In the genomic region with DNA sequence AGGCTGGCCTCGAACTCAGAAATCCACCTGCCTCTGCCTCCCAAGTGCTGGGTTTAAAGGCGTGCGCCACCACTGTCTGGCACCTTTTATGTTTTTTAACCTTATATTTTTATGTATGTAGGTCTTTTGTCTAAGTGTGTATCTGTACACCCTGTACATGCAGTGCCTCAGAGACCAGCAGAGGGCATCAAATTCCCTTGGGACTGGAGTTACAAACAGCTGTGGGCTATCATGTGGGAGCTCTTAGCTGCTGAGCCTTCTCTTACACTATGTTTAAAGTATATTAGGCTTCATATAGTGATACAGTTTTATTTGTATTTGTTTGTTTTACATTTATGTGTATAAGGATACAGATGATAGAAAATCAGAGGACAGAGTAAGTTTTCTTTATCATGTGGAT, we compare ENCODE assay signal across 8 mouse cellular contexts. TPM values are rescaled to one million over a fixed set of nuclear protein-coding genes. Genes with fewer than 3 reads are reported as not detected.
A peak's percentile ranks its signal among the peaks of the same experiment; 100 is the strongest.
DNase-seq lines count a peak whose midpoint lies in the region; ATAC-seq and TF ChIP-seq lines count a peak whose summit lies in the region.

No protein-coding gene starts in this region.

- peak; percentile 70 for ATAC-seq in forebrain, postnatal 0 days
- no peak for ATAC-seq in forebrain, embryonic 16.5 days
- no peak for ATAC-seq in midbrain, postnatal 0 days (ENCODE audit: low FRiP score)
- no peak for ATAC-seq in midbrain, embryonic 15.5 days (replicated peaks)
- no peak for ATAC-seq in stomach, embryonic 15.5 days (ENCODE audit: insufficient read depth, low FRiP score, low read depth)

- H3K4me1 ChIP-seq in forebrain, postnatal 0 days (ENCODE audit: insufficient read depth): no peaks in the 10 kb centered on the region
- H3K4me1 ChIP-seq in forebrain, embryonic 16.5 days (replicated peaks; ENCODE audit: control insufficient read depth, insufficient read depth, low read length): no peaks in the 10 kb centered on the region
- no peaks in the 10 kb centered on the region for H3K4me1 ChIP-seq in midbrain, postnatal 0 days (ENCODE audit: insufficient read depth, low read length)
- H3K4me1 ChIP-seq in midbrain, embryonic 15.5 days: no peaks in the 10 kb centered on the region
- no peaks in the 10 kb centered on the region for H3K4me1 ChIP-seq in stomach, embryonic 15.5 days

- peak; percentile 51 for TF ChIP-seq CTCF in forebrain, postnatal 0 days (IDR thresholded peaks at IDR 0.05; ENCODE audit: low read depth)
- peak; percentile 62 for TF ChIP-seq CTCF in midbrain, postnatal 0 days (IDR thresholded peaks at IDR 0.05)

- intact Hi-C loops in gastrocnemius, postnatal 14 days (cut with DNase I; ENCODE audit: low total_unique reads): no loop called here

- peaks cover 70% of the 10 kb centered on the region for H3K36me3 ChIP-seq in forebrain, postnatal 0 days (ENCODE audit: insufficient read depth)
- peaks cover 30% of the 10 kb centered on the region for H3K36me3 ChIP-seq in forebrain, embryonic 16.5 days (ENCODE audit: control insufficient read depth, insufficient read depth)
- H3K36me3 ChIP-seq in midbrain, postnatal 0 days (ENCODE audit: insufficient read depth, low read length): peaks cover 43% of the 10 kb centered on the region
- H3K36me3 ChIP-seq in midbrain, embryonic 15.5 days (replicated peaks): peaks cover 40% of the 10 kb centered on the region
- H3K36me3 ChIP-seq in stomach, embryonic 15.5 days: peaks cover 15% of the 10 kb centered on the region

- H3K27me3 ChIP-seq in forebrain, postnatal 0 days (ENCODE audit: insufficient read depth, low read length): no peaks in the 10 kb centered on the region
- H3K27me3 ChIP-seq in forebrain, embryonic 16.5 days (replicated peaks; ENCODE audit: control insufficient read depth, insufficient read depth, low read length): no peaks in the 10 kb centered on the region
- no peaks in the 10 kb centered on the region for H3K27me3 ChIP-seq in midbrain, postnatal 0 days (ENCODE audit: insufficient read depth, low read length)
- no peaks in the 10 kb centered on the region for H3K27me3 ChIP-seq in midbrain, embryonic 15.5 days (replicated peaks)
- no peaks in the 10 kb centered on the region for H3K27me3 ChIP-seq in stomach, embryonic 15.5 days (replicated peaks)

- no peak overlapping the region for H3K9ac ChIP-seq in forebrain, postnatal 0 days
- H3K9ac ChIP-seq in forebrain, embryonic 16.5 days (replicated peaks; ENCODE audit: low read depth, low read length): no peak overlapping the region
- no peak overlapping the region for H3K9ac ChIP-seq in midbrain, postnatal 0 days (replicated peaks; ENCODE audit: low read length, poor library complexity, severe bottlenecking)
- H3K9ac ChIP-seq in midbrain, embryonic 15.5 days: no peak overlapping the region
- no peak overlapping the region for H3K9ac ChIP-seq in stomach, embryonic 15.5 days

- DNase-seq in forebrain, postnatal 0 days: no peak
- DNase-seq in midbrain, postnatal 0 days (ENCODE audit: low spot score): peak; percentile 54
- peak; percentile 23 for DNase-seq in forelimb bud, embryonic 11.5 days (ENCODE audit: low read depth, low spot score)
- no peak for DNase-seq in left cerebral cortex, adult 8-10 months (ENCODE audit: low spot score in 2 of 2)
- DNase-seq in gastrocnemius, postnatal 14 days: no peak

- H3K27ac ChIP-seq in forebrain, postnatal 0 days (ENCODE audit: low read depth, low read length): no peak overlapping the region
- H3K27ac ChIP-seq in forebrain, embryonic 16.5 days (ENCODE audit: low read length): no peak overlapping the region
- H3K27ac ChIP-seq in midbrain, postnatal 0 days (ENCODE audit: low read depth, low read length): no peak overlapping the region
- H3K27ac ChIP-seq in midbrain, embryonic 15.5 days: no peak overlapping the region
- peak overlapping the region; percentile 74; the same call in 1 of the 2 replicates for H3K27ac ChIP-seq in stomach, embryonic 15.5 days

- 94% methylated on average over 3 of the region's 3 CpGs for WGBS in forebrain, postnatal 0 days
- 96% methylated on average over 3 of the region's 3 CpGs for WGBS in forebrain, embryonic 16.5 days
- WGBS in midbrain, postnatal 0 days: 94% methylated on average over 3 of the region's 3 CpGs
- 96% methylated on average over 3 of the region's 3 CpGs for WGBS in midbrain, embryonic 15.5 days
- 94% methylated on average over 3 of the region's 3 CpGs for WGBS in stomach, embryonic 15.5 days

- no peak overlapping the region for H3K4me2 ChIP-seq in forebrain, postnatal 0 days (ENCODE audit: low read depth)
- no peak overlapping the region for H3K4me2 ChIP-seq in forebrain, embryonic 16.5 days (ENCODE audit: low read length)
- no peak overlapping the region for H3K4me2 ChIP-seq in midbrain, postnatal 0 days (ENCODE audit: low read depth, low read length, poor library complexity, severe bottlenecking)
- no peak overlapping the region for H3K4me2 ChIP-seq in midbrain, embryonic 15.5 days
- no peak overlapping the region for H3K4me2 ChIP-seq in stomach, embryonic 15.5 days

- no peak overlapping the region for H3K4me3 ChIP-seq in forebrain, postnatal 0 days (ENCODE audit: low read depth, low read length)
- no peak overlapping the region for H3K4me3 ChIP-seq in forebrain, embryonic 16.5 days (replicated peaks; ENCODE audit: low read length)
- H3K4me3 ChIP-seq in midbrain, postnatal 0 days (ENCODE audit: low read depth, low read length): no peak overlapping the region
- H3K4me3 ChIP-seq in midbrain, embryonic 15.5 days: no peak overlapping the region
- no peak overlapping the region for H3K4me3 ChIP-seq in stomach, embryonic 15.5 days (replicated peaks)

- H3K9me3 ChIP-seq in forebrain, postnatal 0 days (ENCODE audit: low read length): no peaks in the 10 kb centered on the region
- H3K9me3 ChIP-seq in forebrain, embryonic 16.5 days (ENCODE audit: control insufficient read depth, low read length): no peaks in the 10 kb centered on the region
- H3K9me3 ChIP-seq in midbrain, postnatal 0 days (ENCODE audit: low read length): no peaks in the 10 kb centered on the region
- no peaks in the 10 kb centered on the region for H3K9me3 ChIP-seq in midbrain, embryonic 15.5 days
- H3K9me3 ChIP-seq in stomach, embryonic 15.5 days: no peaks in the 10 kb centered on the region

RNA-seq across cellular contexts. Expression of gene Map6d1, which starts 45.6 kb away (rescaled TPM):
- total RNA-seq in forebrain, postnatal 0 days (2014; rRNA removed): 4.8 and 7.2 TPM in 2 replicates
- 2.7 and 4.2 TPM in 2 replicates for polyA plus RNA-seq in forebrain, postnatal 0 days (2015; fragmentation: Nextera tagmentation; extraction: Ambion mirVana)
- 2.8 and 4.3 TPM in 2 replicates for polyA plus RNA-seq in forebrain, embryonic 16.5 days (2015; fragmentation: Nextera tagmentation; extraction: Ambion mirVana)
- total RNA-seq in midbrain, postnatal 0 days (2014; rRNA removed): 8.6 and 9.7 TPM in 2 replicates
- polyA plus RNA-seq in midbrain, postnatal 0 days (2015; fragmentation: Nextera tagmentation; extraction: Ambion mirVana): 3.7 and 4.3 TPM in 2 replicates
- 5.6 and 6.8 TPM in 2 replicates for polyA plus RNA-seq in midbrain, embryonic 15.5 days (2015; fragmentation: Nextera tagmentation; extraction: Ambion mirVana)
- 0.71 and 0.82 TPM in 2 replicates for polyA plus RNA-seq in stomach, embryonic 15.5 days (2015; fragmentation: Nextera tagmentation; extraction: Ambion mirVana)
- 10 to 100 TPM; 34.4 to 42.8 (median 37.9) TPM for total RNA-seq in left cerebral cortex, adult 8-10 months (2022)
- total RNA-seq in gastrocnemius, postnatal 14 days (2021): under 1 TPM; 0.44 to 0.68 TPM

RNA-seq across cellular contexts. Expression of gene Yeats2, which starts 54.7 kb away (rescaled TPM):
- 36.0 and 43.9 TPM in 2 replicates for total RNA-seq in forebrain, postnatal 0 days (2014; rRNA removed)
- polyA plus RNA-seq in forebrain, postnatal 0 days (2015; fragmentation: Nextera tagmentation; extraction: Ambion mirVana): 5.6 and 10.1 TPM in 2 replicates
- polyA plus RNA-seq in forebrain, embryonic 16.5 days (2015; fragmentation: Nextera tagmentation; extraction: Ambion mirVana): 25.6 and 28.9 TPM in 2 replicates
- 43.0 and 43.2 TPM in 2 replicates for total RNA-seq in midbrain, postnatal 0 days (2014; rRNA removed)
- 9.9 and 11.3 TPM in 2 replicates for polyA plus RNA-seq in midbrain, postnatal 0 days (2015; fragmentation: Nextera tagmentation; extraction: Ambion mirVana)
- 24.0 and 26.3 TPM in 2 replicates for polyA plus RNA-seq in midbrain, embryonic 15.5 days (2015; fragmentation: Nextera tagmentation; extraction: Ambion mirVana)
- 24.9 and 30.9 TPM in 2 replicates for polyA plus RNA-seq in stomach, embryonic 15.5 days (2015; fragmentation: Nextera tagmentation; extraction: Ambion mirVana)
- total RNA-seq in left cerebral cortex, adult 8-10 months (2022): 10 to 100 TPM; 30.1 to 39.2 (median 33.4) TPM
- total RNA-seq in gastrocnemius, postnatal 14 days (2021): 10 to 100 TPM; 12.4 to 12.5 TPM

Comparison
In these comparisons a context has a peak if more than half of its experiments do, and no peak if none do; other contexts are left out.
1. DNase-seq: peak in midbrain, postnatal 0 days (single experiment) and forelimb bud, embryonic 11.5 days (single experiment); none in forebrain, postnatal 0 days (single experiment), left cerebral cortex, adult 8-10 months (0 of 2) and gastrocnemius, postnatal 14 days (single experiment).